Mouse (Mus musculus): ENCODE measurements around the gene Top2b. TPM values are rescaled to one million over a fixed set of nuclear protein-coding genes. Genes with fewer than 3 reads are reported as not detected.

The Top2b gene
- total RNA-seq, 2 experiments from 2014 or later: 29.4 to 35.4 TPM

GRCm38 (mm10) chr14:16365362-16366173 lies 589 bp downstream of the Top2b start:
- intact Hi-C loops (cut with DNase I): loop anchor here (2.0 kb wide), 1 partner anchor 117 kb away; the partner anchor contains the start of genes Ngly1 and Oxsm
- TF ChIP-seq CTCF (IDR thresholded peaks at IDR 0.05): no peak
- peak overlapping the region; percentile 80 for H3K4me3 ChIP-seq
- peak overlapping the region; percentile 99 for H3K27ac ChIP-seq
- DNase-seq: peak; percentile 84

GRCm38 (mm10) chr14:16366174-16366889 lies 1.4 kb downstream of the Top2b start:
- Histone ChIP-seq H3K4me3 (peak overlapping the region; percentile 80), H3K27ac (peak overlapping the region; percentile 99)
- intact Hi-C loops (cut with DNase I): no loop called here
- no peak for DNase-seq
- TF ChIP-seq CTCF (IDR thresholded peaks at IDR 0.05): no peak

GRCm38 (mm10) chr14:16366986-16367385 lies 2.0 kb downstream of the Top2b start:
- Histone ChIP-seq H3K27ac (0 out of 2 replicates have a peak overlapping the region, but pooled peaks have one; percentile 99), H3K4me3 (peak overlapping the region; percentile 80)
- intact Hi-C loops (cut with DNase I): no loop called here
- TF ChIP-seq CTCF (IDR thresholded peaks at IDR 0.05): no peak
- no peak for DNase-seq

GRCm38 (mm10) chr14:16372761-16373160 lies 7.8 kb downstream of the Top2b start:
- no peak for DNase-seq
- intact Hi-C loops (cut with DNase I): loop anchor here (5.0 kb wide), 1 partner anchor 1020 kb away; no protein-coding TSS in a partner anchor
- H3K27ac ChIP-seq: no peak overlapping the region
- TF ChIP-seq CTCF (IDR thresholded peaks at IDR 0.05): no peak
- no peak overlapping the region for H3K4me3 ChIP-seq

GRCm38 (mm10) chr14:16373190-16373589 lies 8.2 kb downstream of the Top2b start:
- intact Hi-C loops (cut with DNase I): loop anchor here (5.0 kb wide), 1 partner anchor 1021 kb away; no protein-coding TSS in a partner anchor
- no peak for DNase-seq
- Histone ChIP-seq H3K4me3 (no peak overlapping the region), H3K27ac (no peak overlapping the region)
- TF ChIP-seq CTCF (IDR thresholded peaks at IDR 0.05): no peak

GRCm38 (mm10) chr14:16379917-16380570 lies 15.1 kb downstream of the Top2b start:
- peak; percentile 98 for TF ChIP-seq CTCF (IDR thresholded peaks at IDR 0.05)
- no peak overlapping the region for H3K4me3 ChIP-seq
- no peak for DNase-seq
- H3K27ac ChIP-seq: peak overlapping the region; percentile 35; the same call in 1 of the 2 replicates
- intact Hi-C loops (cut with DNase I): no loop called here

GRCm38 (mm10) chr14:16384783-16385182 lies 19.8 kb downstream of the Top2b start:
- no peak for TF ChIP-seq CTCF (IDR thresholded peaks at IDR 0.05)
- intact Hi-C loops (cut with DNase I): no loop called here
- H3K4me3 ChIP-seq: no peak overlapping the region
- H3K27ac ChIP-seq: no peak overlapping the region
- no peak for DNase-seq

GRCm38 (mm10) chr14:16405187-16405586 lies 40.2 kb downstream of the Top2b start:
- no peak overlapping the region for H3K27ac ChIP-seq
- no peak for DNase-seq
- TF ChIP-seq CTCF (IDR thresholded peaks at IDR 0.05): no peak
- intact Hi-C loops (cut with DNase I): no loop called here
- no peak overlapping the region for H3K4me3 ChIP-seq

- intact Hi-C loops (cut with DNase I): no loop called here
- no peak for DNase-seq
- Histone ChIP-seq H3K27ac (no peak overlapping the region), H3K4me3 (no peak overlapping the region)
- no peak for TF ChIP-seq CTCF (IDR thresholded peaks at IDR 0.05)
Observed at GRCm38 (mm10) chr14:16414163-16414562, 49.2 kb downstream of the Top2b start.

- no peak for DNase-seq
- Histone ChIP-seq H3K27ac (no peak overlapping the region), H3K4me3 (no peak overlapping the region)
- TF ChIP-seq CTCF (IDR thresholded peaks at IDR 0.05): no peak
- intact Hi-C loops (cut with DNase I): no loop called here
Observed at GRCm38 (mm10) chr14:16427569-16427968, 62.6 kb downstream of the Top2b start.

- no peak for DNase-seq
- peak overlapping the region; percentile 85; the same call in 1 of the 2 replicates for H3K27ac ChIP-seq
- H3K4me3 ChIP-seq: no peak overlapping the region
- intact Hi-C loops (cut with DNase I): loop anchor here (5.0 to 10.0 kb wide), 2 partner anchors 145 to 973 kb away; no protein-coding TSS in a partner anchor
- TF ChIP-seq CTCF (IDR thresholded peaks at IDR 0.05): no peak
Observed at GRCm38 (mm10) chr14:16431941-16432499, 67.0 kb downstream of the Top2b start.

- intact Hi-C loops (cut with DNase I): loop anchor here (5.0 to 10.0 kb wide), 2 partner anchors 145 to 972 kb away; no protein-coding TSS in a partner anchor
- Histone ChIP-seq H3K27ac (peak overlapping the region; percentile 85), H3K4me3 (no peak overlapping the region)
- TF ChIP-seq CTCF (IDR thresholded peaks at IDR 0.05): no peak
- no peak for DNase-seq
Observed at GRCm38 (mm10) chr14:16432550-16432949, 67.6 kb downstream of the Top2b start.
